Mouse (Mus musculus) left cerebral cortex, adult 8-10 months (tissue): ENCODE measurements around the gene Kat5. TPM values are rescaled to one million over a fixed set of nuclear protein-coding genes. Genes with fewer than 3 reads are reported as not detected.
A peak's percentile ranks its signal among the peaks of the same experiment; 100 is the strongest.

Experiments
- DNase-seq, 2 experiments: peaks; one replicate each; pipeline ENCODE4 v3.0.0; 2022; ENCODE audit warnings: low spot score in 2 of 2
- total RNA-seq, 4 experiments: library from RNA; stranded (reverse); gene quantifications; 2 replicates each; pipeline ENCODE4 v1.2.4; 2022

The Kat5 gene
- total RNA-seq, 4 experiments from 2014 or later: 87.3 to 115 (median 97.0) TPM

DNA sequence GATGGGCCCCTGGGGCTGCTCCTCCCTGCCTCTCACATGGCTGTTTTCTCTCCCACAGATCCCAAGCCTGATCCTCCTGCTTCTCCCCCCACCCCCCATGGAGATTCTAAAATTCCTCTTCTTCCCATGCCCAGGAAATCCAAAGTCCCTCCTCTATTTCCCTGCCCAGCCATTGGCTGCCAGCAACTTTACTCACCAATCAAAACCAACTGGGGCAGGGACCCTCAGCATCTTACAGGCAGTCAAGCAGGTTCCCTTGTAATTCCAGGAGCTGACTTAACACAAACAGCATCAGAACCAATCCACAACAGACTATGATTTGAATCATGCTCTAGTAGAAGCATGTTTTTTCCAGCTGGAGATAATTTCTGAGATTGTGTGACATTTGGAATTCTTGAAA, 19.9 kb upstream of the Kat5 start:
- no peak for DNase-seq

- no peak for DNase-seq
Observed at GRCm38 (mm10) chr19:5625311-5625710, 15.3 kb upstream of the Kat5 start.

GRCm38 (mm10) chr19:5621884-5622283, 11.8 kb upstream of the Kat5 start:
- DNase-seq: no peak

GRCm38 (mm10) chr19:5620007-5620406, 10.0 kb upstream of the Kat5 start:
- no peak for DNase-seq

GRCm38 (mm10) chr19:5614953-5615352, 4.9 kb upstream of the Kat5 start:
- no peak for DNase-seq

- no peak for DNase-seq
Observed at GRCm38 (mm10) chr19:5612762-5613411, 2.9 kb upstream of the Kat5 start.

DNA sequence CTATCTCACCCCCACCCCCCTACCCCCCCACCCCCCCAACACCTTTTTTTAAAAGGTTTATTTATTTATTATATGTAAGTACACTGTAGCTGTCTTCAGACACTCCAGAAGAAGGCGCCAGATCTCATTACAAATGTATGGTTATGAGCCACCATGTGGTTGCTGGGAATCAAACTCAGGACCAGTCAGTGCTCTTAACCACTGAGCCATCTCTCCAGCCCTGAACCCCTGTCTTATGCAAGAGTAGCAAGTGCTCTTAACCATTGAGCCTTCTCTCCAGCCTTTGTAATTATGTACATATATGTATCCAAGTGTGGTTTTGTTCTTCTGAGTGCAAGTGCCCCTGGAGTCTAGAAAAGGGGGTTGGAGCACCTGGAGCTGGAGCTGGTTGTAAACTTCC, 1.9 kb upstream of the Kat5 start:
- DNase-seq: no peak

- DNase-seq: peak in 1 of 2 experiments; percentile 24
Observed at GRCm38 (mm10) chr19:5609171-5609546, 878 bp downstream of the Kat5 start.

DNA sequence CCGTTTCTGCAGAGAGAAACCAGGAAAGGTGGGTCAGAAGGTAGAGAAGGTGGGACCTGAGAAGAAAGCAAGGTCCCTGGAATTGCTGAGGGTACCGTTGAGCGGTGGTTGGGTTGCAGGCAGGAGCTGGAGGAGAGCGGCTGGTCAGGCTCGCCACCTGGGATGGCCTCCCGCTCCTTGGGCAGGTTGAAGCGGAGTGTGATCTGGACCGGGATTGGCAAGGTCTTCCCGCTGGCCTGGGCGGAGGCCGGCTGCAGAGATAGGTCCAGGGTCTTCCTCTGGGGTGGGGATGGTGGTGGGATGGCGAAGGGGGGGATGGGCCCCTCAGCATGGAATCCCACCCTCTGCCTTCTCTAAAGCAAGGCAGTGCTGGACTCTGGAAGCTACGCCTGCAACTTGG, 1.3 kb downstream of the Kat5 start:
- DNase-seq: no peak

DNA sequence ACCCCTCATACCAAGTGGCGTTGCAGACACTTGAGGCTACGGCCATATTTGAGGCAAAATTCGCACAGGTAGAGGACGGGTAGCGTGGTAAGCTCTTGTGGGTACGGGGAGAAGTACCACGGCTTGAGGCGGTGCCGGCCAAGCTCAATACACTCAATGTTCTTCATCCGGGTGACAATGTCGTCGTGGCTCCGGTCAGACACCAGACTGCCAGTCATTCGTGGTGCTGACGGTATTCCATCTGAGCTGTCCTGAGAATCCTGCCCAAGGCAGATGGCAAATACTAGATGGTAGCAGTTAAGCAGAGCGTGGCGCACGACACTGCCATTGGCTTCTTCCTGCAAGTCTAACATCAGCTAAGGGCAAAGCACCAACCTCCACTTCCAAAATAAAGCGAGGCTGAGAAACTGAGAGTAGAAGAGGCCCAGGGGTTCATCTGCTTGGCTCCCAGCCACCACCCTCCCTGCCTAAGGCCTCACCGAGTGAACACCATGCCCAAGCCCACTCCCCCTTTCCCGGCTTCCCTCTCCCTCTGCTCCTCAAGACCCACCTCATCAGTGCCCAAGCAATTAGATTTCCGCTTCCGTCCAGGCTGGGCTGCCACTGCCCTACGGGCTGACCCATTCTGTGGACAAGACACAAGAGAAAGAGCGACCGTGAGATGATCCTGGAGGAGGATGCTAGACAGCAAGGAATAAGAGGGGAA, 2.2 kb downstream of the Kat5 start:
- DNase-seq: no peak

- no peak for DNase-seq
Observed at GRCm38 (mm10) chr19:5606196-5606595, 3.8 kb downstream of the Kat5 start.

DNA sequence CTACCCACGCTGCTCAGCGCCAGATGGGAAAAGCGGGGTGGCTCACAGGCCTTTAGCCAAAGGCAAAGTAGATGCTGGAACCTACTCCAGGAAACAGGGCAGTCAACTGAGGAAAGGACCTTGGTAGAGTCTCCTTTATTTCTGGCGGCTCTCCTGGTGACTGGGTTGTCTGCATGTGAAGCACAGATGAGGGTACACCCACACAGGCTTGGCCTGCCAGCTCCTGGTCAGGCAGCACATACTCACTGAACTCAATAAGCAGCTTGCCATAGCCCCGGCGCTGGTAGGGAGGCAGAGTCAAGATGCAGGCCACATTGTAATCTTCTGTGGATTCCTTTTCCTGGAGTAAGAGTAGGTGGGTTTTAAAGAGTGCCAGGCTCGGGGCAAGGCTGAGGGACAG, 4.9 kb downstream of the Kat5 start:
- peak in 1 of 2 experiments; percentile 49 for DNase-seq

DNA sequence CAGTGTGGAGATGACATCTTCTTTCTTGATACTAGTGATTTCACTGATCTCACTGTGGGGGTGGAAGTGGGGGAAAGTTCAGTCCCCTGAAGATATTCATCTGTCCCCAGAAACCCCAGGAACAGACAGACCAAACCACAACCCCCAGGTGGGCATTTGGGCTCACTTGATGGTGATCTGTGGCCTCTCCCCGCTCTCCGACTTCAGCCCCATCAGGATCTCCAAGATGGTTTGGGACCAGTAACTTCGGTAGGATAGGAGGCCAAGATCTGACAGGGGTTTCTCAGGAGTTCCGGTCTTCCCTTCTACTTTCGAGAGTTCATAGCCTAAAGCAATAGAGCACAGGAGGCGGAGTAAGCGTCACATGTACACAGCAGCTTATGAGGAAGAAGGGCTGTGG, 6.4 kb downstream of the Kat5 start:
- DNase-seq: no peak

DNA sequence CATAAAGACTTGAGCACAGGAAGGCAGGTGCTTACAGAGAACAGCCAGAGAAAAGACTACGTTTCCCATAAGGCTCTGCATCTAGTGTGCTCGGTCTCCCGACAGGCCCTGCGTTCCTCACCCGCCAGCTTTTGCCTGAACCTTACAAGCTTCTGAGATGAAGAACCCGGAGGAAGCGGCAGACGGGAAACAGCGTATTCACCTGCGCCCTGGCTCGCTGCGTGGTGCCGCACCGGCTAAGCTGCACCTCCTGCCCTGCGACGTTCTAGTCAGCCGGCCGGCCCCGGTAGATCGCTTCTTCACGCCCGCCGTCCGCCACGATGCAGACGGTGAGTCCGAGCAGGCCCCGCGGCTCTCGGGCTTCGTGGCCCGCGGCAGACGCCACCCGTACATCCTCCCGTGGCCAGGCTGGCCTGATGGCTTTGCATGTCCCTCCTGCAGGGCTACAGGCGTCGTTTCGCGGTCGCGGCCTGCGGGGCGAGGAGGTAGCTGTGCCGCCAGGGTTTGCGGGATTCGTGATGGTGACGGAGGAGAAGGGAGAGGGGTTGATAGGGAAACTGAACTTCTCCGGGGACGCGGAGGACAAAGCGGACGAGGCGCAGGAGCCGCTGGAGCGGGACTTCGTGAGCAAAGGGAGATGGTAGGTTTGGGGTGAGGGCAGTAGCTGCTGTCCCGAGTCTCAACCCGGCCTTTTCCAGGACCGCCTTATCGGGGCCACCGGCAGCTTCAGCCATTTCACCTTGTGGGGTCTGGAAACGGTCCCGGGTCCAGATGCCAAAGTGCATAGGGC, 8.1 kb downstream of the Kat5 start, which contains the start of gene Rnaseh2c:
Gene Rnaseh2c, plus strand, starts transcription at position 122 of the 790 bp plus-strand sequence.
- peak; percentile 67 to 73 for DNase-seq

DNA sequence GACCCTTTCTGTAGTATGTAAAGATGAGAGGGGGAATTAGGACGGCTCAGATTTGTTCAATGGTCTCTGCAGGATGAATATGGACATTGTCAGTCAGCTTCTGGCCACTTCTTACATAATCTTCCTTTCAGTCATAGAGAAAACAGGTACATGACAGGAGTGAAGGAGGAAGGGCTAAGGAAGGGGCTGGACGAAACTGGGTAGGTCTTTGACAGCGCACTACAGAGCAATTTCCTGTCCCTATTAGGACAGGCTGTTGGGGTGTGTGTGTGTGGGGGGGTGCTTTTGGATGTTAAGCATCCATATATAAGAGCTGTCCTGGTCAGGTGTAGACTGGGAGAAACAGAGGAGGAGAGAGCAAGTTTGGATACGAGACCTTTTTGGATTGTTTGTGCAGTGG, 10.8 kb downstream of the Kat5 start:
- no peak for DNase-seq

DNA sequence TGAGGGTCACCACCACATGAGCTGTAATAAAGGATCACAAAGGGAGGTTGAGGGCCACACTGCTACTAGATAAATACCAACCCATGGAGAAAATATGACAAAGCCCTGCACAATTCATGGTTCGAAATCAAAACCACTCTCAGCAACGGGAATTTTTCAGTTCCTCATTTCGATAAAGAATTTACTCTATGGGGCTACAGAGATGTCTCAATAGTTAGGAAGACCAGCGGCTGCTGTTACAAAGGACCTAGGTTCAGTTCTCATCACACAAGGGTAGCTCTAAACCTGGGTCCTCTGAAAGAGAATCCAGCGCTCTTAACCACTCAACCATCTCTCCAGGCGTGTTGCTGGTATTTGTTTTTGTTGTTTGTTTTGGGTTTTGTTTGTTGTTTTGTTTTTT, 18.1 kb downstream of the Kat5 start:
- DNase-seq: no peak

GRCm38 (mm10) chr19:5589159-5589558, 20.9 kb downstream of the Kat5 start:
- DNase-seq: no peak

GRCm38 (mm10) chr19:5581995-5582394, 28.0 kb downstream of the Kat5 start:
- no peak for DNase-seq

- DNase-seq: no peak
Observed at GRCm38 (mm10) chr19:5580776-5581175, 29.3 kb downstream of the Kat5 start.

DNA sequence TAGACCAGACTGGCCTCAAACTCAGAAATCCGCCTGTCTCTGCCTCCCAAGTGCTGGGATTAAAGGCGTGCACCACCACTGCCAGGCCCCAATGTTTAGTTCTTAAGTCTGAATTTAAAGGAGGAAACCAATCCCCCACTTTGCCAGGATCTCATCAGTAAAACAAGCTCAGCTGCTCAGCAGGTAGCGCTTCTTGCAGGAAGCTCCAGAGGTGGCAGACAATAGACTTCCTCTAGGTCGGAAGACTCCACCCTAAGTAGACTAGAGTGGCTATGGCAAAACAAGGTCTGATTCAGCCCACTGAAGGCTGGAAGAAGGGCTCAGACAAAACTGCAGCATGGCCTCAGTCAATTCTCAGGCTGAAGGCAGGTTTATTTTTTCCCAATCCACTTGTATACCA, 30.1 kb downstream of the Kat5 start:
- no peak for DNase-seq

- no peak for DNase-seq
Observed at GRCm38 (mm10) chr19:5575336-5575735, 34.7 kb downstream of the Kat5 start.
